Mouse (Mus musculus) forebrain, embryonic 10.5 days (tissue): ENCODE data around the gene Sumo1. TPM values are rescaled to one million over a fixed set of nuclear protein-coding genes. Genes with fewer than 3 reads are reported as not detected.
A peak's percentile ranks its signal among the peaks of the same experiment; 100 is the strongest.

Experiments
- DNase-seq: peaks from one replicate; pipeline ENCODE4 v3.0.0-alpha.2; 2017; ENCODE audit warnings: low spot score; ENCODE audit errors: extremely low spot score
- H3K27ac ChIP-seq: fragments of 300-500 bp; sonication (generic); 2 replicates; pipeline ENCODE4 v1.5.1; 2016; ENCODE audit warnings: mild to moderate bottlenecking
- H3K27me3 ChIP-seq: fragments of 300-500 bp; sonication (generic); 2 replicates; pipeline ENCODE4 v1.6.1; 2016; ENCODE audit warnings: mild to moderate bottlenecking; ENCODE audit not compliant: poor library complexity, severe bottlenecking
- H3K36me3 ChIP-seq: fragments of 300-500 bp; sonication (generic); replicated peaks from 2 replicates; pipeline ENCODE4 v1.6.1; 2016; ENCODE audit warnings: mild to moderate bottlenecking, moderate library complexity
- H3K4me1 ChIP-seq: fragments of 300-500 bp; sonication (generic); 2 replicates; pipeline ENCODE4 v1.6.1; 2016
- H3K4me3 ChIP-seq: fragments of 300-500 bp; sonication (generic); 2 replicates; pipeline ENCODE4 v1.5.1; 2016; ENCODE audit warnings: mild to moderate bottlenecking, moderate library complexity
- H3K9me3 ChIP-seq: fragments of 300-500 bp; sonication (generic); 2 replicates; pipeline ENCODE4 v1.6.1; 2016; ENCODE audit warnings: mild to moderate bottlenecking, moderate library complexity
- WGBS: fragments of 180-500 bp; shearing (Covaris S2); methylation state at CpG from one replicate; pipeline ENCODE4 v1.1.7; 2016; 5-methylcytosine and 5-hydroxymethylcytosine counted together
- polyA plus RNA-seq: library from polyadenylated mRNA; unstranded; fragments of >200 nt; fragmentation: Nextera tagmentation; extraction: Ambion mirVana; gene quantifications from 2 replicates; pipeline ENCODE4 v1.2.1, GENCODE M21; 2016

Gene Sumo1
- polyA plus RNA-seq, 1 experiment from 2014 or later: 560 TPM

GRCm38 (mm10) chr1:59550996-59551395, 119.6 kb downstream of the Sumo1 start:
- DNase-seq: no peak
- Histone ChIP-seq H3K9me3 (no peaks in the 10 kb centered on the region), H3K27ac (no peak overlapping the region), H3K4me1 (peaks cover 28% of the 10 kb centered on the region), H3K36me3 (no peaks in the 10 kb centered on the region), H3K27me3 (peaks cover 24% of the 10 kb centered on the region), H3K4me3 (no peak overlapping the region)
- WGBS: 67% methylated on average over 11 of the region's 11 CpGs

- Histone ChIP-seq H3K9me3 (no peaks in the 10 kb centered on the region), H3K27ac (no peak overlapping the region), H3K36me3 (no peaks in the 10 kb centered on the region), H3K4me3 (no peak overlapping the region), H3K4me1 (peaks cover 28% of the 10 kb centered on the region), H3K27me3 (peaks cover 24% of the 10 kb centered on the region)
- 82% methylated on average over 6 of the region's 6 CpGs for WGBS
- no peak for DNase-seq
Measured at GRCm38 (mm10) chr1:59550227-59550626, 120.4 kb downstream of the Sumo1 start.

- H3K27ac ChIP-seq: peak overlapping the region; percentile 27; the same call in 1 of the 2 replicates
- no peaks in the 10 kb centered on the region for H3K36me3 ChIP-seq
- DNase-seq: no peak
- 64% methylated on average over 7 of the region's 7 CpGs for WGBS
- H3K27me3 ChIP-seq: peaks cover 24% of the 10 kb centered on the region
- no peaks in the 10 kb centered on the region for H3K9me3 ChIP-seq
- peaks cover 28% of the 10 kb centered on the region for H3K4me1 ChIP-seq
- no peak overlapping the region for H3K4me3 ChIP-seq
Measured at GRCm38 (mm10) chr1:59549036-59549675, 121.5 kb downstream of the Sumo1 start.

- no peaks in the 10 kb centered on the region for H3K36me3 ChIP-seq
- no peaks in the 10 kb centered on the region for H3K9me3 ChIP-seq
- no peak overlapping the region for H3K4me3 ChIP-seq
- 85% methylated on average over 5 of the region's 5 CpGs for WGBS
- no peak overlapping the region for H3K27ac ChIP-seq
- no peak for DNase-seq
- peaks cover 24% of the 10 kb centered on the region for H3K27me3 ChIP-seq
- H3K4me1 ChIP-seq: peaks cover 22% of the 10 kb centered on the region
Measured at GRCm38 (mm10) chr1:59548486-59548885, 122.1 kb downstream of the Sumo1 start.

- H3K27me3 ChIP-seq: 0 out of 2 replicates have a peak, but pooled peaks cover under 1% of the 10 kb centered on the region
- peaks cover 29% of the 10 kb centered on the region for H3K4me1 ChIP-seq
- H3K36me3 ChIP-seq: no peaks in the 10 kb centered on the region
- H3K9me3 ChIP-seq: no peaks in the 10 kb centered on the region
- no peak for DNase-seq
- H3K4me3 ChIP-seq: no peak overlapping the region
- no peak overlapping the region for H3K27ac ChIP-seq
- 81% methylated on average over 8 of the region's 8 CpGs for WGBS
Measured at GRCm38 (mm10) chr1:59543911-59544310, 126.7 kb downstream of the Sumo1 start.

- Histone ChIP-seq H3K4me3 (no peak overlapping the region), H3K9me3 (no peaks in the 10 kb centered on the region), H3K27ac (no peak overlapping the region), H3K4me1 (peaks cover 22% of the 10 kb centered on the region), H3K36me3 (no peaks in the 10 kb centered on the region), H3K27me3 (no peaks in the 10 kb centered on the region)
- DNase-seq: no peak
- WGBS: 77% methylated on average over 6 of the region's 6 CpGs
Measured at GRCm38 (mm10) chr1:59542231-59542630, 128.4 kb downstream of the Sumo1 start.

GRCm38 (mm10) chr1:59541271-59542020, 129.2 kb downstream of the Sumo1 start:
- Histone ChIP-seq H3K36me3 (no peaks in the 10 kb centered on the region), H3K27ac (peak overlapping the region; percentile 74), H3K4me1 (peaks cover 24% of the 10 kb centered on the region), H3K9me3 (no peaks in the 10 kb centered on the region), H3K4me3 (no peak overlapping the region), H3K27me3 (no peaks in the 10 kb centered on the region)
- DNase-seq: no peak
- WGBS: 80% methylated on average over 16 of the region's 16 CpGs

- 76% methylated on average over 19 of the region's 19 CpGs for WGBS
- H3K36me3 ChIP-seq: no peaks in the 10 kb centered on the region
- peaks cover 32% of the 10 kb centered on the region for H3K4me1 ChIP-seq
- H3K27me3 ChIP-seq: no peaks in the 10 kb centered on the region
- DNase-seq: no peak
- H3K9me3 ChIP-seq: no peaks in the 10 kb centered on the region
- H3K27ac ChIP-seq: peak overlapping the region; percentile 74
- H3K4me3 ChIP-seq: no peak overlapping the region
Measured at GRCm38 (mm10) chr1:59540537-59541148, 130.0 kb downstream of the Sumo1 start.

- WGBS: 85% methylated on average over 5 of the region's 5 CpGs
Measured at GRCm38 (mm10) chr1:59538381-59538780, 132.3 kb downstream of the Sumo1 start.

More at GRCm38 (mm10) chr1:59538381-59538780, 132.3 kb downstream of the Sumo1 start:
- peaks cover 45% of the 10 kb centered on the region for H3K4me1 ChIP-seq
- H3K9me3 ChIP-seq: no peaks in the 10 kb centered on the region
- H3K27ac ChIP-seq: no peak overlapping the region
- H3K36me3 ChIP-seq: no peaks in the 10 kb centered on the region
- H3K4me3 ChIP-seq: no peak overlapping the region
- no peak for DNase-seq
- H3K27me3 ChIP-seq: no peaks in the 10 kb centered on the region

Other genes starting within 250 kb of the Sumo1 start
- 9.4 and 9.6 TPM in 2 replicates for gene Fzd7, start 188.4 kb downstream of the Sumo1 start, polyA plus RNA-seq
- 0.76 and 1.3 TPM in 2 replicates for gene Gm973, start 154.6 kb downstream of the Sumo1 start, polyA plus RNA-seq
- 355 and 367 TPM in 2 replicates for gene Nop58, start 14.1 kb upstream of the Sumo1 start, polyA plus RNA-seq
- gene Bmpr2, start 92.6 kb upstream of the Sumo1 start, polyA plus RNA-seq: 5.4 and 5.9 TPM in 2 replicates
- gene Fam117b, start 242.2 kb upstream of the Sumo1 start, polyA plus RNA-seq: 9.1 TPM in 2 replicates